Mouse (Mus musculus) embryo, embryonic 10 days (tissue): ENCODE measurements around the gene Ormdl2.
"Not testable (repeated sequence)": the region's sequence is repeated elsewhere in the genome, so short reads cannot be mapped to it uniquely, and the experiment has no call there.

Source experiments
- DNase-seq: peaks from one replicate; pipeline ENCODE4 v3.0.0-alpha.2; 2015; ENCODE audit warnings: low spot score

The Ormdl2 gene

GRCm38 (mm10) chr10:128821358-128822056 lies at the start of gene Ormdl2:
Gene Ormdl2, minus strand, starts transcription at chr10:128821645.
- peak; percentile 99 for DNase-seq

GRCm38 (mm10) chr10:128870341-128870740 lies 48.9 kb upstream of the Ormdl2 start:
- no peak for DNase-seq

- DNase-seq = no peak
Observed at GRCm38 (mm10) chr10:128866518-128866917, 45.1 kb upstream of the Ormdl2 start.

- DNase-seq = no peak
Observed at GRCm38 (mm10) chr10:128866042-128866441, 44.6 kb upstream of the Ormdl2 start.

GRCm38 (mm10) chr10:128861176-128861575 lies 39.7 kb upstream of the Ormdl2 start:
- no peak for DNase-seq

GRCm38 (mm10) chr10:128850339-128850738 lies 28.9 kb upstream of the Ormdl2 start:
- no peak for DNase-seq

GRCm38 (mm10) chr10:128848426-128848825 lies 27.0 kb upstream of the Ormdl2 start:
- DNase-seq = no peak

- DNase-seq = no peak
Observed at GRCm38 (mm10) chr10:128846664-128847063, 25.2 kb upstream of the Ormdl2 start.

GRCm38 (mm10) chr10:128845516-128845915 lies 24.1 kb upstream of the Ormdl2 start:
- peak; percentile 71 for DNase-seq

- DNase-seq = no peak
Observed at GRCm38 (mm10) chr10:128843260-128843659, 21.8 kb upstream of the Ormdl2 start.

GRCm38 (mm10) chr10:128840612-128841011 lies 19.2 kb upstream of the Ormdl2 start:
- no peak for DNase-seq

- DNase-seq = no peak
Observed at GRCm38 (mm10) chr10:128839434-128839833, 18.0 kb upstream of the Ormdl2 start.

- DNase-seq = no peak
Observed at GRCm38 (mm10) chr10:128837400-128837799, 16.0 kb upstream of the Ormdl2 start.

GRCm38 (mm10) chr10:128823821-128824220 lies 2.4 kb upstream of the Ormdl2 start:
- DNase-seq = no peak

- DNase-seq = not testable (repeated sequence)
Observed at GRCm38 (mm10) chr10:128823087-128823486, 1.6 kb upstream of the Ormdl2 start.

- DNase-seq = no peak
Observed at GRCm38 (mm10) chr10:128822135-128822534, 690 bp upstream of the Ormdl2 start.

GRCm38 (mm10) chr10:128820217-128820616 lies 1.2 kb downstream of the Ormdl2 start:
- DNase-seq = no peak

- DNase-seq = no peak
Observed at GRCm38 (mm10) chr10:128817033-128817432, 4.4 kb downstream of the Ormdl2 start, which contains the start of gene Sarnp. Gene Sarnp, plus strand, starts transcription at chr10:128817333.

- DNase-seq = no peak
Observed at GRCm38 (mm10) chr10:128807018-128807417, 14.4 kb downstream of the Ormdl2 start.

- DNase-seq = no peak
Observed at GRCm38 (mm10) chr10:128806086-128806485, 15.4 kb downstream of the Ormdl2 start.

- DNase-seq = peak; percentile 96
Observed at GRCm38 (mm10) chr10:128805092-128806000, 16.1 kb downstream of the Ormdl2 start.

- DNase-seq = peak; percentile 70
Observed at GRCm38 (mm10) chr10:128804271-128805091, 17.0 kb downstream of the Ormdl2 start, which contains the start of gene Tmem198b. Gene Tmem198b, minus strand, starts transcription at chr10:128804370.
